Mouse (Mus musculus): ENCODE results near the gene Ifna2.

- no peak for TF ChIP-seq CTCF (IDR thresholded peaks at IDR 0.05)
- no peak for TF ChIP-seq EP300 (IDR thresholded peaks at IDR 0.05)
Observed at GRCm38 (mm10) chr4:88714281-88714680, 30.6 kb upstream of the Ifna2 start.

Measured in lung, postnatal 0 days (tissue).